Comparison of ENCODE assay signal across 29 mouse cellular contexts in the genomic region with DNA sequence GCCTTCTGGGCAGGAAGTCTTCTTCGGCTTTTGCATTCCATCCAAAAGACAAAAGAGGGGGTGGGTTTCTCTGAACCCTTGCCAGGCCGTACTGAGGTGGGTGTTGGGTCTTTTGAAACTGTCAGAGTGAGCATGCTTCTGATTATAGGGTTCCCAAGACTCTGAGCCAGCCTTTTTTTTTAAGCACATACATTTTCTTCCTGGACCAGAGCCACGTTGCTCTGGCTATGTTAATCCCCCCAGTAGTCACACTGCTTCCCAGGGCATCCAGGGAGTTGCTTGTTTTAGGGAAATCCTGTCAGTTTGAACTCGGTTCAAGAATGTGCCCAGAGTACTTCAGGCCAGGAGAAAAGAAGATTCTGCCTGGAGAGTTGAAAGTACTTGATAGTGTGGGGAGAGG.
DNase-seq lines count a peak whose midpoint lies in the region; ATAC-seq and TF ChIP-seq lines count a peak whose summit lies in the region.
"Had no signal": no experiment of that assay in that cellular context is flagged by ENCODE, and none has a peak within 500 bp of the region (broad histone marks: within the 10 kb centered on the region; RNA-seq: fewer than 3 reads in every experiment).

No protein-coding gene starts in this region.

- H3K4me3 ChIP-seq in forebrain, embryonic 14.5 days (ENCODE audit: low read depth, low read length), result no peak overlapping the region
- no peak overlapping the region for H3K4me3 ChIP-seq in forebrain, embryonic 12.5 days (replicated peaks)
- H3K4me3 ChIP-seq in forebrain, postnatal 0 days (ENCODE audit: low read depth, low read length), result no peak overlapping the region
- H3K4me3 ChIP-seq in left cerebral cortex, adult 2 months, result no peak overlapping the region
- H3K4me3 ChIP-seq: erythroblast, embryonic 14.5 days; heart, embryonic 12.5 days; hindbrain, embryonic 10.5 days; intestine, embryonic 15.5 days; layer of hippocampus, adult 2 months; limb, embryonic 12.5 days; liver, embryonic 13.5 days; neural tube, embryonic 15.5 days had no signal

- no peak overlapping the region for H3K27ac ChIP-seq in forebrain, embryonic 14.5 days (ENCODE audit: low read depth, low read length)
- no peak overlapping the region for H3K27ac ChIP-seq in forebrain, embryonic 12.5 days
- no peak overlapping the region for H3K27ac ChIP-seq in forebrain, postnatal 0 days (ENCODE audit: low read depth, low read length)
- no peak overlapping the region for H3K27ac ChIP-seq in left cerebral cortex, adult 2 months
- H3K27ac ChIP-seq: hindbrain, embryonic 10.5 days; intestine, embryonic 15.5 days; layer of hippocampus, adult 2 months; limb, embryonic 12.5 days; liver, embryonic 13.5 days; macrophage; neural tube, embryonic 15.5 days had no signal

- intact Hi-C loops in left cerebral cortex, adult 2 months (cut with DNase I), result loop anchor here (10.0 kb wide), 1 partner anchor 726 kb away; no protein-coding TSS in a partner anchor

- no peak overlapping the region for H3K9ac ChIP-seq in forebrain, embryonic 14.5 days (ENCODE audit: low read length)
- no peak overlapping the region for H3K9ac ChIP-seq in forebrain, embryonic 12.5 days
- H3K9ac ChIP-seq in forebrain, postnatal 0 days, result no peak overlapping the region
- H3K9ac ChIP-seq: heart, embryonic 12.5 days; intestine, embryonic 15.5 days; limb, embryonic 12.5 days; liver, embryonic 13.5 days; neural tube, embryonic 15.5 days had no signal

- no peak for TF ChIP-seq CTCF in brain, embryonic 14.5 days (IDR thresholded peaks at IDR 0.05; ENCODE audit: borderline replicate concordance, extremely low read depth, insufficient read depth, insufficient read length)
- TF ChIP-seq CTCF in forebrain, postnatal 0 days (IDR thresholded peaks at IDR 0.05; ENCODE audit: low read depth), result no peak
- no peak for TF ChIP-seq CTCF in left cerebral cortex, adult 2 months (IDR thresholded peaks at IDR 0.05)

- no peak overlapping the region for H3K4me2 ChIP-seq in forebrain, embryonic 14.5 days (ENCODE audit: low read length)
- no peak overlapping the region for H3K4me2 ChIP-seq in forebrain, embryonic 12.5 days
- H3K4me2 ChIP-seq in forebrain, postnatal 0 days (ENCODE audit: low read depth), result no peak overlapping the region
- H3K4me2 ChIP-seq: heart, embryonic 12.5 days; intestine, embryonic 15.5 days; limb, embryonic 12.5 days; liver, embryonic 13.5 days; neural tube, embryonic 15.5 days had no signal

- H3K27me3 ChIP-seq in forebrain, embryonic 14.5 days (replicated peaks; ENCODE audit: control insufficient read depth, insufficient read depth, low read length), result no peaks in the 10 kb centered on the region
- no peaks in the 10 kb centered on the region for H3K27me3 ChIP-seq in forebrain, embryonic 12.5 days
- H3K27me3 ChIP-seq in forebrain, postnatal 0 days (ENCODE audit: insufficient read depth, low read length), result no peaks in the 10 kb centered on the region
- H3K27me3 ChIP-seq: heart, embryonic 12.5 days; intestine, embryonic 15.5 days; limb, embryonic 12.5 days; liver, embryonic 13.5 days; neural tube, embryonic 15.5 days; Patski had no signal

- H3K36me3 ChIP-seq in forebrain, embryonic 14.5 days (ENCODE audit: control insufficient read depth, insufficient read depth, low read length), result no peaks in the 10 kb centered on the region
- H3K36me3 ChIP-seq in forebrain, embryonic 12.5 days (replicated peaks), result no peaks in the 10 kb centered on the region
- no peaks in the 10 kb centered on the region for H3K36me3 ChIP-seq in forebrain, postnatal 0 days (ENCODE audit: insufficient read depth)
- H3K36me3 ChIP-seq: heart, embryonic 12.5 days; hindbrain, embryonic 10.5 days; intestine, embryonic 15.5 days; limb, embryonic 12.5 days; liver, embryonic 13.5 days; neural tube, embryonic 15.5 days had no signal

- peak; percentile 51 for DNase-seq in forebrain, embryonic 14.5 days (ENCODE audit: low spot score)
- peak; percentile 69 for DNase-seq in 3T3-L1 (ENCODE audit: low read depth, low spot score)
- DNase-seq in brain, embryonic 14.5 days (ENCODE audit: low read depth), result peak; percentile 72
- peak; percentile 39 for DNase-seq in forebrain, postnatal 0 days
- no peak for DNase-seq in left cerebral cortex, adult 2 months (ENCODE audit: extremely low spot score in 1 of 2, low spot score in 2 of 2)
- DNase-seq: adrenal gland, adult 2 months; cerebellum, adult 18-20 months; cerebellum, postnatal 14 days; gastrocnemius, postnatal 10 days; heart, adult 18-20 months; heart, postnatal 10 days; kidney, adult 8-10 months; kidney, postnatal 10 days; liver, embryonic 13.5 days; lung, adult 2 months; thymus, adult 18-20 months; thymus, postnatal 4 days had no signal

- no peaks in the 10 kb centered on the region for H3K9me3 ChIP-seq in forebrain, embryonic 14.5 days (replicated peaks; ENCODE audit: control insufficient read depth, low read length)
- no peaks in the 10 kb centered on the region for H3K9me3 ChIP-seq in forebrain, embryonic 12.5 days
- H3K9me3 ChIP-seq in forebrain, postnatal 0 days (ENCODE audit: low read length), result no peaks in the 10 kb centered on the region
- H3K9me3 ChIP-seq: heart, embryonic 12.5 days; hindbrain, embryonic 10.5 days; intestine, embryonic 15.5 days; liver, embryonic 13.5 days; neural tube, embryonic 15.5 days had no signal

- H3K4me1 ChIP-seq in forebrain, embryonic 14.5 days (ENCODE audit: control insufficient read depth, insufficient read depth, low read length), result no peaks in the 10 kb centered on the region
- H3K4me1 ChIP-seq in forebrain, embryonic 12.5 days, result no peaks in the 10 kb centered on the region
- no peaks in the 10 kb centered on the region for H3K4me1 ChIP-seq in forebrain, postnatal 0 days (ENCODE audit: insufficient read depth)
- H3K4me1 ChIP-seq: heart, embryonic 12.5 days; hindbrain, embryonic 10.5 days; intestine, embryonic 15.5 days; liver, embryonic 13.5 days; neural tube, embryonic 15.5 days had no signal

- no peak for TF ChIP-seq POLR2A in brain, embryonic 14.5 days (IDR thresholded peaks at IDR 0.05; ENCODE audit: borderline replicate concordance, extremely low read depth, insufficient read depth, insufficient read length, poor library complexity, severe bottlenecking)

- ATAC-seq in forebrain, embryonic 14.5 days, result no peak
- ATAC-seq in forebrain, embryonic 12.5 days (ENCODE audit: low FRiP score), result no peak
- ATAC-seq in forebrain, postnatal 0 days, result no peak
- no peak for ATAC-seq in granulocyte monocyte progenitor cell, adult 5-6 weeks (replicated peaks; ENCODE audit: poor library complexity, severe bottlenecking)
- ATAC-seq: hindbrain, embryonic 16.5 days; intestine, embryonic 15.5 days; Patski had no signal

- 25% methylated on average over 4 of the region's 4 CpGs for WGBS in forebrain, embryonic 14.5 days
- whole genome bisulfite sequencing in forebrain, embryonic 12.5 days, result 43% methylated on average over 4 of the region's 4 CpGs
- WGBS in forebrain, postnatal 0 days, result 20% methylated on average over 4 of the region's 4 CpGs

Comparison
In these comparisons a context has a peak if more than half of its experiments do, and no peak if none do; other contexts are left out.
1. DNase-seq: peak in forebrain, embryonic 14.5 days (single experiment), 3T3-L1 (single experiment), brain, embryonic 14.5 days (single experiment) and forebrain, postnatal 0 days (single experiment); none in left cerebral cortex, adult 2 months (0 of 2).